Mouse (Mus musculus) heart, postnatal 0 days (tissue): ENCODE measurements around the gene Gm4177. TPM values are rescaled to one million over a fixed set of nuclear protein-coding genes. Genes with fewer than 3 reads are reported as not detected.
"Not testable (repeated sequence)": the region's sequence is repeated elsewhere in the genome, so short reads cannot be mapped to it uniquely, and the experiment has no call there.

ENCODE experiments used
- ATAC-seq: fragments of 200-750 bp; cut with Nextera tagmentation; 2 replicates; pipeline ENCODE4 v1.8.0; 2017; ENCODE audit warnings: low read depth, moderate number of reproducible peaks, moderate library complexity; ENCODE audit not compliant: insufficient read depth
- DNase-seq: peaks from one replicate; pipeline ENCODE4 v3.0.0-alpha.2; 2016; ENCODE audit warnings: low spot score
- H3K27ac ChIP-seq: fragments of 300-500 bp; sonication (generic); 2 replicates; pipeline ENCODE4 v1.5.1; 2014; ENCODE audit warnings: low read depth, mild to moderate bottlenecking
- H3K27me3 ChIP-seq: fragments of 300-500 bp; sonication (generic); 2 replicates; pipeline ENCODE4 v1.6.1; 2014; ENCODE audit warnings: low read length, mixed read lengths; ENCODE audit not compliant: control insufficient read depth, insufficient read depth
- H3K36me3 ChIP-seq: fragments of 300-500 bp; sonication (generic); replicated peaks from 2 replicates; pipeline ENCODE4 v1.6.1; 2014; ENCODE audit warnings: low read length, mixed read lengths; ENCODE audit not compliant: control insufficient read depth, insufficient read depth
- H3K4me1 ChIP-seq: fragments of 300-500 bp; sonication (generic); 2 replicates; pipeline ENCODE4 v1.6.1; 2014; ENCODE audit warnings: antibody characterized with exemption; ENCODE audit not compliant: control insufficient read depth, insufficient read depth
- H3K4me2 ChIP-seq: fragments of 300-500 bp; sonication (generic); 2 replicates; pipeline ENCODE4 v1.6.1; 2014; ENCODE audit warnings: low read depth, mild to moderate bottlenecking, low read length, moderate library complexity
- H3K4me3 ChIP-seq: fragments of 300-500 bp; sonication (generic); 2 replicates; pipeline ENCODE4 v1.5.1; 2014; ENCODE audit warnings: low read depth, low read length
- H3K9ac ChIP-seq: fragments of 300-500 bp; sonication (generic); replicated peaks from 2 replicates; pipeline ENCODE4 v1.6.1; 2014; ENCODE audit warnings: low read depth, low read length, mixed read lengths
- H3K9me3 ChIP-seq: fragments of 300-500 bp; sonication (generic); replicated peaks from 2 replicates; pipeline ENCODE4 v1.6.1; 2016; ENCODE audit warnings: low read length; ENCODE audit not compliant: control insufficient read depth
- WGBS: fragments of 180-500 bp; shearing (Covaris S2); extraction: QIAGEN DNeasy Blood & Tissue Kit; methylation state at CpG from one replicate; pipeline ENCODE4 v1.1.7; 2014; 5-methylcytosine and 5-hydroxymethylcytosine counted together
- polyA plus RNA-seq: library from polyadenylated mRNA; unstranded; fragments of >200 nt; fragmentation: Nextera tagmentation; extraction: Ambion mirVana; gene quantifications from 2 replicates; pipeline ENCODE4 v1.2.1, GENCODE M21; 2015
- total RNA-seq: library from RNA; depleted of rRNA; stranded (reverse); fragments of >200 nt; gene quantifications from 2 replicates; pipeline ENCODE4 v1.2.3, GENCODE M21; 2014; ENCODE audit warnings: low replicate concordance; rRNA removed

Gene Gm4177
- total RNA-seq, result not detected in 2 replicates
- not detected in 2 replicates for polyA plus RNA-seq

DNA sequence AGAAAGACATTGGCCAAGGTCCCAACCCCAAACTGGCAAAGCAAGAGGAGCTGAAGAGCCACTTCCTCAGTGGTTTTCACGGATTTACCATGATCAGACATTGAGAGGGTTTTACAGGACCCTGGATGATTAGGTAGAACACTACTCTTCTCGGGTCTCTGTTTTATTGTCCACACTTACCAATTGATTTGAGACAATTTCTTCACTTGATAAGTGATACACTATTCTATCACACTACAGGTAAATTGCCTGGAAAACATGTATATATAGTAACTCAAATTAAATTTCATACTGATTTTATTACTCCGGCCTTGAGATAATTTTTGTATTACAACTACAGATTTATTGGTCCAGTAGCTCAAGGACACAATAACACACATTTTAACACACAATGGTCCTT, at the start of gene Gm4177:
Gene Gm4177 (minus strand): TSS at position 101 of the 400 bp plus-strand sequence.
- not testable (repeated sequence) for H3K4me2 ChIP-seq, H3K9ac ChIP-seq, H3K9me3 ChIP-seq, H3K4me3 ChIP-seq, DNase-seq, H3K27me3 ChIP-seq, H3K27ac ChIP-seq, H3K36me3 ChIP-seq, H3K4me1 ChIP-seq, ATAC-seq
- no CpG with 5 or more reads among the region's 3 CpGs for WGBS

- DNase-seq, H3K4me1 ChIP-seq, H3K36me3 ChIP-seq, H3K4me2 ChIP-seq, H3K4me3 ChIP-seq, H3K9ac ChIP-seq, H3K27me3 ChIP-seq, H3K9me3 ChIP-seq, ATAC-seq, H3K27ac ChIP-seq: not testable (repeated sequence)
- WGBS, result no CpG with 5 or more reads among the region's 1 CpGs
Measured at GRCm38 (mm10) chr7:21844167-21844566, 47.6 kb upstream of the Gm4177 start, which contains the start of gene Gm5725. Gene Gm5725, minus strand, starts transcription at chr7:21844267.

DNA sequence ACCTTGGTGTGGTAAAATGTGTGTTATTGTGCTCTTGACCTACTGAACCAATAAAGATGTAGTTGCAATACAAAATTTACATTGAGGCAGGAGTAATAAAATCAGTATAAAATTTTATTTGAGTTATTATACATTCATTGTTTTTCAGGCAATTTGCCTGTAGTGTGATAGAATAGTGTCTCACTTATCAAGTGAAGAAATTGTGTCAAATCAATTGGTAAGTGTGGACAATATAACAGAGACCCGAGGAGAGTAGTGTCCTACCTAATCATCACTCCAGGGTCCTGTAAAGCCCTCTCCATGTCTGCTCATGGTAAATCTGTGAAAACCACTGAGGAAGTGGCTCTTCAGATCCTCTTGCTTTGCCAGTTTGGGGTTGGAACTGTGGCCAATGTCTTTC, 35.5 kb upstream of the Gm4177 start, which contains the start of gene Vmn1r135:
Gene Vmn1r135 (plus strand): TSS at position 301 of the 400 bp plus-strand sequence.
- no CpG with 5 or more reads among the region's 1 CpGs for WGBS
- not testable (repeated sequence) for H3K4me1 ChIP-seq, H3K27me3 ChIP-seq, H3K4me3 ChIP-seq, DNase-seq, H3K9me3 ChIP-seq, H3K4me2 ChIP-seq, H3K9ac ChIP-seq, ATAC-seq, H3K27ac ChIP-seq, H3K36me3 ChIP-seq

- H3K4me3 ChIP-seq, H3K27me3 ChIP-seq, H3K4me1 ChIP-seq, DNase-seq, ATAC-seq, H3K9ac ChIP-seq, H3K36me3 ChIP-seq, H3K27ac ChIP-seq, H3K4me2 ChIP-seq, H3K9me3 ChIP-seq: not testable (repeated sequence)
- no CpG with 5 or more reads among the region's 5 CpGs for WGBS
Measured at GRCm38 (mm10) chr7:21761375-21761774, 35.2 kb downstream of the Gm4177 start, which contains the start of gene Gm4175. Gene Gm4175, minus strand, starts transcription at chr7:21761475.

Other genes with a start within 250 kb of the Gm4177 start
- not detected in 2 replicates for gene Vmn1r132, start 182.6 kb downstream of the Gm4177 start, total RNA-seq
- not detected in 2 replicates for gene Vmn1r132, start 182.6 kb downstream of the Gm4177 start, polyA plus RNA-seq
- not detected in 2 replicates for gene Gm4175, start 35.3 kb downstream of the Gm4177 start, total RNA-seq
- gene Gm4175, start 35.3 kb downstream of the Gm4177 start, polyA plus RNA-seq, result not detected in 2 replicates
- not detected in 2 replicates for gene Vmn1r135, start 35.6 kb upstream of the Gm4177 start, total RNA-seq
- gene Vmn1r135, start 35.6 kb upstream of the Gm4177 start, polyA plus RNA-seq, result not detected in 2 replicates
- not detected in 2 replicates for gene Gm5725, start 47.5 kb upstream of the Gm4177 start, total RNA-seq
- gene Gm5725, start 47.5 kb upstream of the Gm4177 start, polyA plus RNA-seq, result not detected in 2 replicates
- gene Gm5891, start 124.6 kb upstream of the Gm4177 start, total RNA-seq, result not detected in 2 replicates
- gene Gm5891, start 124.6 kb upstream of the Gm4177 start, polyA plus RNA-seq, result not detected in 2 replicates
- not detected in 2 replicates for gene Vmn1r137, start 197.9 kb upstream of the Gm4177 start, total RNA-seq
- not detected in 2 replicates for gene Vmn1r137, start 197.9 kb upstream of the Gm4177 start, polyA plus RNA-seq
- gene Vmn1r138, start 232.2 kb upstream of the Gm4177 start, total RNA-seq, result not detected in 2 replicates
- gene Vmn1r138, start 232.2 kb upstream of the Gm4177 start, polyA plus RNA-seq, result not detected in 2 replicates